ENCODE assay signal across 19 mouse cellular contexts in genomic region chr12:25262461-25262860, GRCm38 (mm10).
"Had no signal": no experiment of that assay in that cellular context is flagged by ENCODE, and none has a peak within 500 bp of the region (broad histone marks: within the 10 kb centered on the region; RNA-seq: fewer than 3 reads in every experiment).

No protein-coding gene starts in this region.

- H3K4me2 ChIP-seq: liver, embryonic 13.5 days; liver, embryonic 15.5 days; lung, embryonic 15.5 days; midbrain, embryonic 11.5 days; midbrain, embryonic 13.5 days; midbrain, embryonic 15.5 days; neural tube, embryonic 12.5 days; stomach, embryonic 15.5 days had no signal

- DNase-seq: liver, embryonic 13.5 days; liver, postnatal 0 days; lung, adult 2 months; lung, postnatal 14 days; lung, postnatal 36 days; right cerebral cortex, postnatal 14 days; thymus, postnatal 14 days; thymus, postnatal 4 days had no signal

- ATAC-seq: liver, postnatal 0 days; lung, postnatal 0 days; midbrain, embryonic 13.5 days; midbrain, embryonic 15.5 days had no signal

- H3K4me3 ChIP-seq: liver, embryonic 13.5 days; liver, embryonic 15.5 days; lung, embryonic 15.5 days; megakaryocyte, embryonic 14.5 days; midbrain, embryonic 13.5 days; midbrain, embryonic 15.5 days; neural tube, embryonic 12.5 days; stomach, embryonic 15.5 days had no signal

- H3K9ac ChIP-seq: liver, embryonic 13.5 days; liver, embryonic 15.5 days; liver, postnatal 0 days; lung, embryonic 15.5 days; midbrain, embryonic 13.5 days; midbrain, embryonic 15.5 days; neural tube, embryonic 12.5 days; stomach, embryonic 15.5 days had no signal

- H3K27ac ChIP-seq: liver, embryonic 13.5 days; liver, embryonic 15.5 days; lung, embryonic 15.5 days; macrophage; midbrain, embryonic 13.5 days; midbrain, embryonic 15.5 days; neural tube, embryonic 12.5 days; stomach, embryonic 15.5 days; stomach, postnatal 0 days had no signal

- H3K36me3 ChIP-seq: liver, embryonic 13.5 days; liver, embryonic 15.5 days; lung, embryonic 15.5 days; midbrain, embryonic 13.5 days; midbrain, embryonic 15.5 days; neural tube, embryonic 12.5 days; stomach, embryonic 15.5 days had no signal

- H3K27me3 ChIP-seq: liver, embryonic 13.5 days; liver, embryonic 15.5 days; lung, embryonic 15.5 days; midbrain, embryonic 13.5 days; midbrain, embryonic 15.5 days; neural tube, embryonic 12.5 days; stomach, embryonic 15.5 days had no signal

- H3K9me3 ChIP-seq: liver, embryonic 13.5 days; liver, embryonic 15.5 days; lung, embryonic 15.5 days; midbrain, embryonic 13.5 days; midbrain, embryonic 15.5 days; neural tube, embryonic 12.5 days; stomach, embryonic 15.5 days had no signal
